8 mouse cellular contexts compared by ENCODE assay signal in genomic region chr17:8505669-8506426, GRCm38 (mm10). TPM values are rescaled to one million over a fixed set of nuclear protein-coding genes. Genes with fewer than 3 reads are reported as not detected.
A peak's percentile ranks its signal among the peaks of the same experiment; 100 is the strongest.
DNase-seq lines count a peak whose midpoint lies in the region; ATAC-seq lines count a peak whose summit lies in the region.

No protein-coding gene starts in this region.

- no peaks in the 10 kb centered on the region for H3K9me3 ChIP-seq in hindbrain, embryonic 14.5 days (ENCODE audit: control insufficient read depth, low read length)

- WGBS in hindbrain, embryonic 14.5 days, result under 1% methylated on average over 20 of the region's 20 CpGs

- H3K4me3 ChIP-seq in hindbrain, embryonic 14.5 days (replicated peaks; ENCODE audit: low read length), result peak overlapping the region; percentile 28

- peaks cover 25% of the 10 kb centered on the region for H3K4me1 ChIP-seq in hindbrain, embryonic 14.5 days (replicated peaks; ENCODE audit: control insufficient read depth, insufficient read depth, low read length)

- no peaks in the 10 kb centered on the region for H3K27me3 ChIP-seq in hindbrain, embryonic 14.5 days (ENCODE audit: control insufficient read depth, insufficient read depth, low read length)

- DNase-seq in T-cell, adult 2 months (ENCODE audit: low spot score), result peak; percentile 58
- peak; percentile 96 to 98 for DNase-seq in cerebellum, postnatal 10 days
- peak; percentile 87 to 92 for DNase-seq in frontal cortex, postnatal 36 days (ENCODE audit: low spot score in 2 of 2)
- peak; percentile 86 for DNase-seq in hindbrain, embryonic 14.5 days (ENCODE audit: low spot score)
- DNase-seq in left cerebral cortex, adult 18-20 months (ENCODE audit: low spot score in 2 of 2), result peak; percentile 86 to 89
- DNase-seq in lung, postnatal 4 days, result peak; percentile 90
- DNase-seq in retina, postnatal 1 day, result peak; percentile 95
- peak; percentile 39 to 81 for DNase-seq in urinary bladder, postnatal 36 days (ENCODE audit: low spot score in 2 of 2)

- peak overlapping the region; percentile 85 for H3K27ac ChIP-seq in hindbrain, embryonic 14.5 days

- H3K4me2 ChIP-seq in hindbrain, embryonic 14.5 days (replicated peaks), result peak overlapping the region; percentile 62

- no peaks in the 10 kb centered on the region for H3K36me3 ChIP-seq in hindbrain, embryonic 14.5 days (replicated peaks; ENCODE audit: control insufficient read depth, insufficient read depth)

- peak; percentile 83 for ATAC-seq in hindbrain, embryonic 14.5 days (ENCODE audit: low FRiP score)

- peak overlapping the region; percentile 61 for H3K9ac ChIP-seq in hindbrain, embryonic 14.5 days

RNA-seq across cellular contexts. Expression of gene Pde10a, which starts 19.3 kb away (rescaled TPM):
- polyA plus RNA-seq in hindbrain, embryonic 14.5 days (2014; fragmentation: Nextera tagmentation; extraction: Ambion mirVana), result 14.7 and 15.8 TPM in 2 replicates
- total RNA-seq in left cerebral cortex, adult 18-20 months (2021), result 100 to 1,000 TPM in 1 of 2 experiments, 10 to 100 TPM in 1; 82.9 to 134 TPM

Comparison
In these comparisons a context has a peak if more than half of its experiments do, and no peak if none do; other contexts are left out.
1. Peak in every context shown above with its lines: DNase-seq, ATAC-seq, H3K4me3 ChIP-seq and H3K27ac ChIP-seq.